Comparison of ENCODE assay signal across 30 mouse cellular contexts in genomic region chr1:135224147-135224546, GRCm38 (mm10). TPM values are rescaled to one million over a fixed set of nuclear protein-coding genes. Genes with fewer than 3 reads are reported as not detected.
DNase-seq lines count a peak whose midpoint lies in the region; ATAC-seq lines count a peak whose summit lies in the region.
"Had no signal": no experiment of that assay in that cellular context is flagged by ENCODE, and none has a peak within 500 bp of the region (broad histone marks: within the 10 kb centered on the region; RNA-seq: fewer than 3 reads in every experiment).

No protein-coding gene starts in this region.

- peak; percentile 36 for DNase-seq in cerebellum, adult 9-11 months
- peak; percentile 21 for DNase-seq in brain, adult 2 months (ENCODE audit: low read depth, low spot score)
- peak; percentile 8 for DNase-seq in splenic B cell, adult 2 months (ENCODE audit: low read depth, low spot score)
- DNase-seq in layer of hippocampus, adult 9-10 months (ENCODE audit: low spot score), result no peak
- no peak for DNase-seq in adrenal gland, adult (ENCODE audit: inconsistent age in 2 of 2, low spot score in 1 of 2)
- DNase-seq: adrenal gland, postnatal 14 days; gastrocnemius, postnatal 25 days; heart, adult 18-20 months; heart, postnatal 4 days; kidney, adult 9 months; kidney, postnatal 10 days; lung, postnatal 36 days; right cerebral cortex, postnatal 14 days; thymus, postnatal 36 days had no signal

- H3K36me3 ChIP-seq in splenic B cell, adult 2 months (ENCODE audit: control insufficient read depth, insufficient read depth, low read length, poor library complexity, severe bottlenecking), result no peaks in the 10 kb centered on the region
- H3K36me3 ChIP-seq: embryonic facial prominence, embryonic 10.5 days; embryonic facial prominence, embryonic 15.5 days; G1E; heart, embryonic 12.5 days; limb, embryonic 12.5 days; liver, embryonic 15.5 days; lung, embryonic 15.5 days; neural tube, embryonic 15.5 days had no signal

- H3K27me3 ChIP-seq in splenic B cell, adult 2 months (ENCODE audit: control insufficient read depth, insufficient read depth, low read length, poor library complexity, severe bottlenecking), result no peaks in the 10 kb centered on the region
- H3K27me3 ChIP-seq: embryonic facial prominence, embryonic 15.5 days; forebrain, embryonic 13.5 days; limb, embryonic 12.5 days; lung, embryonic 15.5 days; neural tube, embryonic 15.5 days; Patski had no signal

- ATAC-seq in cerebellum, adult (ENCODE audit: insufficient number of reproducible peaks, low FRiP score, low TSS enrichment), result no peak; the same call in 1 of the 2 replicates
- peak; percentile 86 for ATAC-seq in common myeloid progenitor, adult 5-6 weeks (replicated peaks; ENCODE audit: low read depth, poor library complexity, severe bottlenecking)
- ATAC-seq: forebrain, embryonic 13.5 days; intestine, postnatal 0 days; Patski had no signal

RNA-seq across cellular contexts. Expression of gene Elf3, which starts 34.2 kb away (rescaled TPM):
- total RNA-seq in common myeloid progenitor, adult 5-6 weeks (2017), result not detected in 2 replicates
- total RNA-seq: G1E; layer of hippocampus, postnatal 10 days; left cerebral cortex, adult 18-20 months had no signal

RNA-seq across cellular contexts. Expression of gene Gpr37l1, which starts 56.7 kb away (rescaled TPM):
- total RNA-seq in common myeloid progenitor, adult 5-6 weeks (2017), result not detected in 2 replicates
- total RNA-seq: liver, adult 2 months had no signal

RNA-seq across cellular contexts. Expression of gene Rnpep, which starts 59.7 kb away (rescaled TPM):
- total RNA-seq in common myeloid progenitor, adult 5-6 weeks (2017), result 34.2 and 51.4 TPM in 2 replicates

Comparison
In these comparisons a context has a peak if more than half of its experiments do, and no peak if none do; other contexts are left out.
1. DNase-seq: peak in cerebellum, adult 9-11 months (single experiment), brain, adult 2 months (single experiment) and splenic B cell, adult 2 months (single experiment); none in layer of hippocampus, adult 9-10 months (single experiment) and adrenal gland, adult (0 of 2).